8 mouse cellular contexts compared by ENCODE assay signal in the genomic region with DNA sequence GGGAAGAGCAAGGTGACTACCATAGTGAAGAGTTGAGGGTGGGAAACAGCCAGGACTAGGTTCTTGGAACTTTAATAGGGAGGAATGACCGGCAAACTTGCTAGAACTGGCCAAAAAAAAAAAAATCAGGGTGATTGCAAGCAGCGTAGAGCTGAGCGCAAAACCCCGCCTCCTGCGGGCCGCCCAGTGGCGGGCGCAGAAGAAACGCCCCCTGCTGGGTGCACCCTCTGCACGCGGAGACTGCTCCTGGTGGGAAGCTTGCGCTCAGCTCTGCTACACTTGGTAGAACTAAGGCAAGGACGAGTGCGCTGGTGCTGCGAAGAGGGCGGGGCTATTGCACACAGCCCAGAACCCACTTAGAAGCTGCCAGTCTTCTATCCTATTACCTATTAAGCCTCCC. TPM values are rescaled to one million over a fixed set of nuclear protein-coding genes. Genes with fewer than 3 reads are reported as not detected.
DNase-seq lines count a peak whose midpoint lies in the region; ATAC-seq and TF ChIP-seq lines count a peak whose summit lies in the region.

No protein-coding gene starts in this region.

- H3K4me3 ChIP-seq in C2C12 (ENCODE audit: insufficient read depth, poor library complexity, severe bottlenecking) = no peak overlapping the region
- H3K4me3 ChIP-seq in heart, embryonic 15.5 days = peak overlapping the region; percentile 42
- H3K4me3 ChIP-seq in lung, embryonic 15.5 days = peak overlapping the region; percentile 23
- H3K4me3 ChIP-seq in neural tube, embryonic 15.5 days (replicated peaks) = peak overlapping the region; percentile 24

- peaks cover 43% of the 10 kb centered on the region for H3K4me1 ChIP-seq in heart, embryonic 15.5 days (replicated peaks)
- peaks cover 45% of the 10 kb centered on the region for H3K4me1 ChIP-seq in lung, embryonic 15.5 days
- peaks cover 46% of the 10 kb centered on the region for H3K4me1 ChIP-seq in neural tube, embryonic 15.5 days

- WGBS in heart, embryonic 15.5 days = under 1% methylated on average over 16 of the region's 16 CpGs
- WGBS in lung, embryonic 15.5 days = under 1% methylated on average over 16 of the region's 16 CpGs
- WGBS in neural tube, embryonic 15.5 days = under 1% methylated on average over 16 of the region's 16 CpGs

- no peaks in the 10 kb centered on the region for H3K9me3 ChIP-seq in heart, embryonic 15.5 days (replicated peaks)
- H3K9me3 ChIP-seq in lung, embryonic 15.5 days = no peaks in the 10 kb centered on the region
- no peaks in the 10 kb centered on the region for H3K9me3 ChIP-seq in neural tube, embryonic 15.5 days (replicated peaks)

- peak; percentile 83 for TF ChIP-seq CTCF in C2C12 (IDR thresholded peaks at IDR 0.05; ENCODE audit: control insufficient read depth, insufficient read depth, insufficient read length)

- DNase-seq in adrenal gland, adult 18-20 months (ENCODE audit: low spot score in 2 of 2) = peak; percentile 77 to 79
- DNase-seq in kidney, postnatal 10 days = peak; percentile 90
- DNase-seq in thymus, adult 18-20 months = peak; percentile 34 to 41

- H3ac ChIP-seq in C2C12 (ENCODE audit: control insufficient read depth, insufficient read length, low read depth) = peak overlapping the region; percentile 10

- peaks cover 17% of the 10 kb centered on the region for H3K79me2 ChIP-seq in C2C12 (ENCODE audit: control insufficient read depth, insufficient read depth)

- H3K9ac ChIP-seq in heart, embryonic 15.5 days = peak overlapping the region; percentile 40
- H3K9ac ChIP-seq in lung, embryonic 15.5 days = no peak overlapping the region
- 0 out of 2 replicates have a peak overlapping the region, but pooled peaks have one; percentile 5 for H3K9ac ChIP-seq in neural tube, embryonic 15.5 days (replicated peaks)

- peak overlapping the region; percentile 65 for H3K4me2 ChIP-seq in heart, embryonic 15.5 days
- peak overlapping the region; percentile 57 for H3K4me2 ChIP-seq in lung, embryonic 15.5 days
- H3K4me2 ChIP-seq in neural tube, embryonic 15.5 days = peak overlapping the region; percentile 51

- ATAC-seq in erythroid progenitor cell, adult 5-6 weeks (replicated peaks; ENCODE audit: low FRiP score, poor library complexity, severe bottlenecking) = peak; percentile 71
- peak; percentile 40 for ATAC-seq in heart, embryonic 15.5 days (replicated peaks; ENCODE audit: insufficient number of reproducible peaks, insufficient read depth, low FRiP score, low read depth)
- ATAC-seq in lung, embryonic 15.5 days (ENCODE audit: borderline replicate concordance, extremely low read depth, low FRiP score, low TSS enrichment) = peak; percentile 78
- ATAC-seq in neural tube, embryonic 15.5 days (ENCODE audit: low FRiP score) = peak; percentile 32; the same call in 1 of the 2 replicates

- H3K79me3 ChIP-seq in C2C12 (ENCODE audit: low read depth) = peaks cover 5% of the 10 kb centered on the region

- H3K27ac ChIP-seq in heart, embryonic 15.5 days = peak overlapping the region; percentile 46; the same call in 1 of the 2 replicates
- H3K27ac ChIP-seq in lung, embryonic 15.5 days = peak overlapping the region; percentile 56
- H3K27ac ChIP-seq in neural tube, embryonic 15.5 days (replicated peaks) = no peak overlapping the region

- H3K36me3 ChIP-seq in C2C12 (ENCODE audit: control insufficient read depth, insufficient read depth) = peaks cover 8% of the 10 kb centered on the region
- H3K36me3 ChIP-seq in heart, embryonic 15.5 days = no peaks in the 10 kb centered on the region
- H3K36me3 ChIP-seq in lung, embryonic 15.5 days = no peaks in the 10 kb centered on the region
- H3K36me3 ChIP-seq in neural tube, embryonic 15.5 days = no peaks in the 10 kb centered on the region

- no peaks in the 10 kb centered on the region for H3K27me3 ChIP-seq in C2C12 (ENCODE audit: control insufficient read depth, insufficient read depth, insufficient read length)
- H3K27me3 ChIP-seq in heart, embryonic 15.5 days = peaks cover 58% of the 10 kb centered on the region
- peaks cover 88% of the 10 kb centered on the region for H3K27me3 ChIP-seq in lung, embryonic 15.5 days
- peaks cover 87% of the 10 kb centered on the region for H3K27me3 ChIP-seq in neural tube, embryonic 15.5 days (replicated peaks)

TF ChIP-seq in C2C12, 6 proteins besides CTCF, POLR2A, EP300 and RAD21:
- TF ChIP-seq MYOD1 (IDR thresholded peaks at IDR 0.05; ENCODE audit: control insufficient read depth, insufficient read length, low read depth) = no peak
- TF ChIP-seq MAX (IDR thresholded peaks at IDR 0.05) = peak; percentile 44
TF ChIP-seq in C2C12: peak in this region for 1.

RNA-seq across cellular contexts. Expression of a gene that starts 4.2 kb away (rescaled TPM):
- 963 TPM for polyA plus RNA-seq in C2C12 (2012; fragmentation: generic; extraction: Trizol)
- 100 to 1,000 TPM; 291 to 329 TPM for total RNA-seq in adrenal gland, adult 18-20 months (2021)
- total RNA-seq in erythroid progenitor cell, adult 5-6 weeks (2015; ENCODE audit: low replicate concordance) = 62.5 and 80.4 TPM in 2 replicates
- total RNA-seq in erythroid progenitor cell, adult 5-6 weeks (2017; ENCODE audit: low replicate concordance) = 18.0 and 24.4 TPM in 2 replicates
- 432 and 538 TPM in 2 replicates for polyA plus RNA-seq in heart, embryonic 15.5 days (2015; fragmentation: Nextera tagmentation; extraction: Ambion mirVana)
- 144 and 179 TPM in 2 replicates for polyA plus RNA-seq in lung, embryonic 15.5 days (2015; fragmentation: Nextera tagmentation; extraction: Ambion mirVana)
- polyA plus RNA-seq in neural tube, embryonic 15.5 days (2015; fragmentation: Nextera tagmentation; extraction: Ambion mirVana) = 119 and 160 TPM in 2 replicates

RNA-seq across cellular contexts. Expression of a gene that starts 10.7 kb away (rescaled TPM):
- polyA plus RNA-seq in C2C12 (2012; fragmentation: generic; extraction: Trizol) = 338 TPM
- 100 to 1,000 TPM; 203 to 204 TPM for total RNA-seq in adrenal gland, adult 18-20 months (2021)
- 24.5 and 44.4 TPM in 2 replicates for total RNA-seq in erythroid progenitor cell, adult 5-6 weeks (2015; ENCODE audit: low replicate concordance)
- 11.6 TPM in 1 of 2 replicates, not detected in the other for total RNA-seq in erythroid progenitor cell, adult 5-6 weeks (2017; ENCODE audit: low replicate concordance)
- 47.8 and 51.2 TPM in 2 replicates for polyA plus RNA-seq in heart, embryonic 15.5 days (2015; fragmentation: Nextera tagmentation; extraction: Ambion mirVana)
- 26.6 and 33.1 TPM in 2 replicates for polyA plus RNA-seq in lung, embryonic 15.5 days (2015; fragmentation: Nextera tagmentation; extraction: Ambion mirVana)
- 32.8 and 40.2 TPM in 2 replicates for polyA plus RNA-seq in neural tube, embryonic 15.5 days (2015; fragmentation: Nextera tagmentation; extraction: Ambion mirVana)

RNA-seq across cellular contexts. Expression of a gene that starts 30.7 kb away (rescaled TPM):
- not detected for polyA plus RNA-seq in C2C12 (2012; fragmentation: generic; extraction: Trizol)
- total RNA-seq in adrenal gland, adult 18-20 months (2021) = 1 to 10 TPM; 4.5 to 7.2 TPM
- total RNA-seq in erythroid progenitor cell, adult 5-6 weeks (2015; ENCODE audit: low replicate concordance) = not detected in 2 replicates
- not detected in 2 replicates for total RNA-seq in erythroid progenitor cell, adult 5-6 weeks (2017; ENCODE audit: low replicate concordance)
- 56.5 and 69.8 TPM in 2 replicates for polyA plus RNA-seq in heart, embryonic 15.5 days (2015; fragmentation: Nextera tagmentation; extraction: Ambion mirVana)
- 5.5 and 5.7 TPM in 2 replicates for polyA plus RNA-seq in lung, embryonic 15.5 days (2015; fragmentation: Nextera tagmentation; extraction: Ambion mirVana)
- polyA plus RNA-seq in neural tube, embryonic 15.5 days (2015; fragmentation: Nextera tagmentation; extraction: Ambion mirVana) = 244 and 279 TPM in 2 replicates

RNA-seq across cellular contexts. Expression of a gene that starts 31.2 kb away (rescaled TPM):
- 58.7 TPM for polyA plus RNA-seq in C2C12 (2012; fragmentation: generic; extraction: Trizol)
- total RNA-seq in adrenal gland, adult 18-20 months (2021) = 10 to 100 TPM; 10.7 to 11.3 TPM
- 21.8 and 22.7 TPM in 2 replicates for total RNA-seq in erythroid progenitor cell, adult 5-6 weeks (2015; ENCODE audit: low replicate concordance)
- total RNA-seq in erythroid progenitor cell, adult 5-6 weeks (2017; ENCODE audit: low replicate concordance) = 10.3 and 20.4 TPM in 2 replicates
- 51.6 and 60.7 TPM in 2 replicates for polyA plus RNA-seq in heart, embryonic 15.5 days (2015; fragmentation: Nextera tagmentation; extraction: Ambion mirVana)
- polyA plus RNA-seq in lung, embryonic 15.5 days (2015; fragmentation: Nextera tagmentation; extraction: Ambion mirVana) = 99.9 and 101 TPM in 2 replicates
- polyA plus RNA-seq in neural tube, embryonic 15.5 days (2015; fragmentation: Nextera tagmentation; extraction: Ambion mirVana) = 51.5 and 57.4 TPM in 2 replicates

RNA-seq across cellular contexts. Expression of a gene that starts 46.1 kb away (rescaled TPM):
- polyA plus RNA-seq in C2C12 (2012; fragmentation: generic; extraction: Trizol) = 0.26 TPM
- total RNA-seq in adrenal gland, adult 18-20 months (2021) = not detected
- total RNA-seq in erythroid progenitor cell, adult 5-6 weeks (2015; ENCODE audit: low replicate concordance) = not detected in 2 replicates
- not detected in 2 replicates for total RNA-seq in erythroid progenitor cell, adult 5-6 weeks (2017; ENCODE audit: low replicate concordance)
- polyA plus RNA-seq in heart, embryonic 15.5 days (2015; fragmentation: Nextera tagmentation; extraction: Ambion mirVana) = not detected in 2 replicates
- not detected in 2 replicates for polyA plus RNA-seq in lung, embryonic 15.5 days (2015; fragmentation: Nextera tagmentation; extraction: Ambion mirVana)
- not detected in 2 replicates for polyA plus RNA-seq in neural tube, embryonic 15.5 days (2015; fragmentation: Nextera tagmentation; extraction: Ambion mirVana)

Comparison
In these comparisons a context has a peak if more than half of its experiments do, and no peak if none do; other contexts are left out.
1. DNase-seq: peak in every context shown above with its lines; median percentile 90 in kidney, postnatal 10 days; 78 in adrenal gland, adult 18-20 months; 38 in thymus, adult 18-20 months.